Mouse (Mus musculus) heart, adult 2 months (tissue): Measurements from ENCODE around the gene Atl1. TPM values are rescaled to one million over a fixed set of nuclear protein-coding genes. Genes with fewer than 3 reads are reported as not detected.

Experiments
- DNase-seq, 2 experiments: peaks; one replicate each; pipeline ENCODE4 v3.0.0; 2021
- H3K27ac ChIP-seq: fragments of 200-600 bp; 2 replicates; pipeline ENCODE4 v1.8.1; 2022
- H3K27me3 ChIP-seq: fragments of 200-500 bp; 2 replicates; pipeline ENCODE4 v1.6.1; 2012; ENCODE audit warnings: mild to moderate bottlenecking, low read length, inconsistent platforms, mixed read lengths; ENCODE audit not compliant: control insufficient read depth, insufficient read depth
- H3K36me3 ChIP-seq: fragments of 200-500 bp; 2 replicates; pipeline ENCODE4 v1.6.1; 2012; ENCODE audit warnings: low read length, inconsistent platforms; ENCODE audit not compliant: control insufficient read depth, insufficient read depth
- H3K4me1 ChIP-seq: fragments of 200-500 bp; 2 replicates; pipeline ENCODE4 v1.6.1; 2011; ENCODE audit warnings: low read length; ENCODE audit not compliant: control insufficient read depth, insufficient read depth
- H3K4me3 ChIP-seq: fragments of 200-600 bp; 2 replicates; pipeline ENCODE4 v1.8.1; 2022
- H3K79me2 ChIP-seq: fragments of 200-500 bp; replicated peaks from 2 replicates; pipeline ENCODE4 v1.6.1; 2012; ENCODE audit warnings: mild to moderate bottlenecking, inconsistent platforms, low read length, moderate library complexity, mixed read lengths; ENCODE audit not compliant: control insufficient read depth, insufficient read depth
- H3K9ac ChIP-seq: fragments of 200-500 bp; 2 replicates; pipeline ENCODE4 v1.6.1; 2012; ENCODE audit warnings: low read depth, mild to moderate bottlenecking, control low read depth, inconsistent platforms, low read length, mixed read lengths
- CTCF ChIP-seq: fragments of 200-600 bp; IDR thresholded peaks from 2 replicates; pipeline ENCODE4 v1.8.1; 2022; ENCODE audit warnings: antibody characterized with exemption, mild to moderate bottlenecking, moderate library complexity
- EP300 ChIP-seq: fragments of 200-500 bp; IDR thresholded peaks from 2 replicates; pipeline ENCODE4 v1.6.1; 2011; ENCODE audit warnings: low read depth, low read length, control low read depth; ENCODE audit not compliant: insufficient read depth
- POLR2A ChIP-seq: fragments of 200-500 bp; IDR thresholded peaks from 2 replicates; pipeline ENCODE4 v1.6.1; 2011; ENCODE audit warnings: mild to moderate bottlenecking, low read depth, low read length, control low read depth; ENCODE audit not compliant: insufficient read depth
- WGBS: fragments of 180-500 bp; shearing (Covaris S2); methylation state at CpG from one replicate; pipeline ENCODE4 v1.1.7; 2018; 5-methylcytosine and 5-hydroxymethylcytosine counted together
- intact Hi-C: fragments of 180-260 bp; cut with DNase I; formaldehyde crosslinking; loops from one replicate; pipeline ENCODE4 v1.15.1; 2025
- polyA plus RNA-seq: library from polyadenylated mRNA; depleted of rRNA; stranded (reverse); fragments of >200 nt; gene quantifications from 2 replicates; pipeline ENCODE4 v1.2.3, GENCODE M21; 2012
- total RNA-seq, 2 experiments: library from RNA; stranded (reverse); gene quantifications; 2 replicates each; pipeline ENCODE4 v1.2.3; 2021

The Atl1 gene
- total and polyA plus RNA-seq, 3 experiments = 2.9 to 4.0 (median 4.0) TPM

- no peaks in the 10 kb centered on the region for H3K79me2 ChIP-seq
Measured at GRCm38 (mm10) chr12:69939291-69939690, 46.9 kb downstream of the Atl1 start.

GRCm38 (mm10) chr12:69941655-69942329 is 49.4 kb downstream of the Atl1 start:
- 42% methylated on average over 1 of the region's 1 CpGs for WGBS
- Histone ChIP-seq H3K79me2 (no peaks in the 10 kb centered on the region), H3K4me3 (no peak overlapping the region), H3K36me3 (no peaks in the 10 kb centered on the region), H3K27ac (no peak overlapping the region), H3K9ac (no peak overlapping the region), H3K4me1 (no peaks in the 10 kb centered on the region), H3K27me3 (no peaks in the 10 kb centered on the region)
- intact Hi-C loops = no loop called here
- no peak for TF ChIP-seq EP300
- no peak for TF ChIP-seq CTCF
- TF ChIP-seq POLR2A = no peak
- DNase-seq = no peak

More at GRCm38 (mm10) chr12:69939291-69939690, 46.9 kb downstream of the Atl1 start:
- no peak for DNase-seq
- intact Hi-C loops = no loop called here
- H3K27ac ChIP-seq = no peak overlapping the region
- WGBS = 66% methylated on average over 2 of the region's 2 CpGs
- TF ChIP-seq CTCF = peak; percentile 53
- no peak for TF ChIP-seq EP300
- H3K9ac ChIP-seq = no peak overlapping the region
- no peak overlapping the region for H3K4me3 ChIP-seq
- H3K27me3 ChIP-seq = no peaks in the 10 kb centered on the region
- H3K4me1 ChIP-seq = no peaks in the 10 kb centered on the region
- H3K36me3 ChIP-seq = no peaks in the 10 kb centered on the region

GRCm38 (mm10) chr12:69945861-69946260 is 53.4 kb downstream of the Atl1 start:
- no peak for DNase-seq
- H3K4me1 ChIP-seq = no peaks in the 10 kb centered on the region
- TF ChIP-seq POLR2A = no peak
- no peak for TF ChIP-seq CTCF
- no peak for TF ChIP-seq EP300
- H3K4me3 ChIP-seq = no peak overlapping the region
- 96% methylated on average over 5 of the region's 5 CpGs for WGBS
- intact Hi-C loops = no loop called here
- no peaks in the 10 kb centered on the region for H3K36me3 ChIP-seq
- no peaks in the 10 kb centered on the region for H3K27me3 ChIP-seq
- H3K27ac ChIP-seq = no peak overlapping the region
- H3K79me2 ChIP-seq = no peaks in the 10 kb centered on the region
- no peak overlapping the region for H3K9ac ChIP-seq

GRCm38 (mm10) chr12:69947502-69947901 is 55.1 kb downstream of the Atl1 start:
- TF ChIP-seq POLR2A (no peak), CTCF (no peak)
- Histone ChIP-seq H3K79me2 (no peaks in the 10 kb centered on the region), H3K27me3 (no peaks in the 10 kb centered on the region), H3K9ac (no peak overlapping the region), H3K27ac (no peak overlapping the region), H3K4me1 (no peaks in the 10 kb centered on the region), H3K4me3 (no peak overlapping the region), H3K36me3 (no peaks in the 10 kb centered on the region)
- 74% methylated on average over 3 of the region's 3 CpGs for WGBS
- intact Hi-C loops = no loop called here
- no peak for DNase-seq

- TF ChIP-seq CTCF = no peak
- no peak for TF ChIP-seq EP300
- TF ChIP-seq POLR2A = no peak
- no peak for DNase-seq
- H3K4me1 ChIP-seq = no peaks in the 10 kb centered on the region
- H3K36me3 ChIP-seq = no peaks in the 10 kb centered on the region
- H3K27ac ChIP-seq = no peak overlapping the region
- WGBS = 75% methylated on average over 2 of the region's 2 CpGs
- no peaks in the 10 kb centered on the region for H3K79me2 ChIP-seq
- intact Hi-C loops = no loop called here
- H3K4me3 ChIP-seq = no peak overlapping the region
- H3K27me3 ChIP-seq = no peaks in the 10 kb centered on the region
- H3K9ac ChIP-seq = no peak overlapping the region
Measured at GRCm38 (mm10) chr12:69957378-69957777, 65.0 kb downstream of the Atl1 start.

GRCm38 (mm10) chr12:69962468-69962867 is 70.1 kb downstream of the Atl1 start:
- Histone ChIP-seq H3K36me3 (peaks cover 12% of the 10 kb centered on the region), H3K4me3 (no peak overlapping the region), H3K27ac (no peak overlapping the region), H3K79me2 (no peaks in the 10 kb centered on the region), H3K9ac (no peak overlapping the region), H3K27me3 (no peaks in the 10 kb centered on the region), H3K4me1 (peaks cover 4% of the 10 kb centered on the region)
- peak; percentile 68 to 74 for DNase-seq
- intact Hi-C loops = loop anchor here (1.0 to 2.0 kb wide), 2 partner anchors 100 to 182 kb away; no protein-coding TSS in a partner anchor
- WGBS = 40% methylated on average over 4 of the region's 4 CpGs
- TF ChIP-seq POLR2A (no peak), CTCF (no peak; the same call in none of the 2 replicates), EP300 (peak; percentile 91)
